Mouse (Mus musculus) bone marrow, adult 2 months (tissue): ENCODE data around the gene 2310022A10Rik.

Experiments used
- CTCF ChIP-seq: fragments of 200-500 bp; IDR thresholded peaks from 2 replicates; pipeline ENCODE4 v1.5.1; 2011; ENCODE audit warnings: low read length, control low read depth; ENCODE audit not compliant: control insufficient read depth, insufficient read depth
- POLR2A ChIP-seq: fragments of 200-500 bp; IDR thresholded peaks from 2 replicates; pipeline ENCODE4 v1.6.1; 2011; ENCODE audit warnings: low read depth, mild to moderate bottlenecking, control low read depth, low read length, borderline replicate concordance; ENCODE audit not compliant: control insufficient read depth

DNA sequence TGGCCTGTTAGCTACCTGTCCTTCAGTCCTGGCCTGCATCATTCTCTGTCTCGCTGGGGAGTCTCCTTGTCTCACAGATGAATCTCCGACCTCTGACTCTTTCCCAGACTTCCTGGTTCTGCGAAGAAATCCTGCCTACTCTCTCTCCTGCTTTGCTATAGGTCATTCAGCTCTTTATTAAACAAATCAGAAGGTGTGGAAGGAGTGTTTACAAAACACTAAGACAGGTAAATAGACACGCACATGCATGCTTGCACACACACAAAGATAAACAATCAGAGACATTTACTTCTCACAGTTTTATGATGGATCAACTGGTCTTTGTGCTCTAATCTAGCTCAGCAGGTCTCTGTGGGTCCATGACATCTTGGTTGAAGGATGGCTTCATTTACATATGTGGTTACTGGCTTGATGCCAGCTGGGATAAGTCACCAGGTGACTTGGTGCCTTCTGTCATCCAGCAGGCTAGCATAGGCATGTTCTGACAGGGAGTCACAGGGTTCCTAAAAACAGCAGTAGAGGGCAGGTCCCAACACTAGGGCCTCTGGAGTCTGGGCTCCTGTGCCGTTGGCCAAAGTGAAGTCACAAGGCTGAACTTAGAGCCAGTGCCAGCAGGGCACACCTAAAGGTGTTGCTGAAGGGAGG, 16.7 kb downstream of the 2310022A10Rik start:
- TF ChIP-seq CTCF (no peak), POLR2A (no peak)
